Mouse (Mus musculus) kidney, postnatal 0 days (tissue): Measurements from ENCODE around the gene Aspscr1. TPM values are rescaled to one million over a fixed set of nuclear protein-coding genes. Genes with fewer than 3 reads are reported as not detected.
A peak's percentile ranks its signal among the peaks of the same experiment; 100 is the strongest.
"Not testable (repeated sequence)": the region's sequence is repeated elsewhere in the genome, so short reads cannot be mapped to it uniquely, and the experiment has no call there.

Experiments
- ATAC-seq: fragments of 200-750 bp; cut with Nextera tagmentation; replicated peaks from 2 replicates; pipeline ENCODE4 v1.8.0; 2017; ENCODE audit warnings: low read depth, moderate number of reproducible peaks, moderate TSS enrichment, moderate library complexity; ENCODE audit not compliant: low FRiP score
- DNase-seq: peaks from one replicate; pipeline ENCODE4 v3.0.0-alpha.2; 2016; ENCODE audit warnings: low spot score
- H3K27ac ChIP-seq: fragments of 300-500 bp; sonication (generic); 2 replicates; pipeline ENCODE4 v1.5.1; 2014; ENCODE audit warnings: mild to moderate bottlenecking
- H3K27me3 ChIP-seq: fragments of 300-500 bp; sonication (generic); 2 replicates; pipeline ENCODE4 v1.6.1; 2014; ENCODE audit warnings: low read length, mixed read lengths; ENCODE audit not compliant: insufficient read depth
- H3K36me3 ChIP-seq: fragments of 300-500 bp; sonication (generic); 2 replicates; pipeline ENCODE4 v1.6.1; 2014; ENCODE audit warnings: low read length, mixed read lengths; ENCODE audit not compliant: insufficient read depth
- H3K4me1 ChIP-seq: fragments of 300-500 bp; sonication (generic); replicated peaks from 2 replicates; pipeline ENCODE4 v1.6.1; 2014; ENCODE audit warnings: antibody characterized with exemption, low read length, mixed read lengths; ENCODE audit not compliant: insufficient read depth
- H3K4me2 ChIP-seq: fragments of 300-500 bp; sonication (generic); 2 replicates; pipeline ENCODE4 v1.6.1; 2014; ENCODE audit warnings: mild to moderate bottlenecking, low read length, moderate library complexity, mixed read lengths
- H3K4me3 ChIP-seq: fragments of 300-500 bp; sonication (generic); replicated peaks from 2 replicates; pipeline ENCODE4 v1.5.1; 2014; ENCODE audit warnings: low read depth, low read length
- H3K9ac ChIP-seq: fragments of 300-500 bp; sonication (generic); 2 replicates; pipeline ENCODE4 v1.6.1; 2014; ENCODE audit warnings: low read depth, low read length
- H3K9me3 ChIP-seq: fragments of 300-500 bp; sonication (generic); replicated peaks from 2 replicates; pipeline ENCODE4 v1.6.1; 2016; ENCODE audit warnings: low read length, inconsistent platforms, mixed read lengths
- CTCF ChIP-seq: IDR thresholded peaks from 2 replicates; pipeline ENCODE4 v1.5.1; 2016; ENCODE audit warnings: antibody characterized with exemption, low read depth, mild to moderate bottlenecking, moderate library complexity
- WGBS: fragments of 180-500 bp; shearing (Covaris S2); extraction: QIAGEN DNeasy Blood & Tissue Kit; methylation state at CpG from one replicate; pipeline ENCODE4 v1.1.7; 2014; 5-methylcytosine and 5-hydroxymethylcytosine counted together
- polyA plus RNA-seq: library from polyadenylated mRNA; unstranded; fragments of >200 nt; fragmentation: Nextera tagmentation; extraction: Ambion mirVana; gene quantifications from 2 replicates; pipeline ENCODE4 v1.2.1, GENCODE M21; 2015

Gene Aspscr1
- polyA plus RNA-seq, 1 experiment from 2014 or later = 122 TPM

DNA sequence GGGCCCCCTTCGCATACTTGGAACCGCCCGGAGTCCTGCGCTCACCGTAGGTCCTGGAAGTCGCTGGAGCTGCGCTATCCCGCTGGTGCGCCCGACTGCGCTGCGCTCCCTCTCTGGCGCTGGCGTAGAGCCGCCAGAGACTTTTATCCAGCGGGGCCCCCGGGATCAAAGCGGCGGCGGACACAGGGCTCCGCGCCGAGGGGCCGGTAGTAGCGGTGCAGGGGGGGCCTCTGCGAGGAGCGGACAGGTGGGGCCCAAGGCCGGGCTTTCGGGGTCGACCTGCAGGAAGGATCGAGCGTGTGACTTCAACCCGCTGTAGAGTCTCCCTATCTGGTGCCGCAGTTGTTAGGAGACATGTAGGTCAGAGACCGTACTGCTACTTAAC is 11.7 kb upstream of the Aspscr1 start, which contains the start of gene Notum:
Gene Notum, minus strand, starts transcription at position 100 of the 385 bp plus-strand sequence.
- Histone ChIP-seq H3K9ac (peak within 1 kb of the TSS; percentile 52), H3K4me3 (peak within 1 kb of the TSS; percentile 47), H3K4me2 (peak within 1 kb of the TSS; percentile 71), H3K4me1 (peaks cover 4% of the 10 kb centered on the region; the same call in 1 of the 2 replicates), H3K9me3 (no peaks in the 10 kb centered on the region), H3K27ac (no peak within 1 kb of the TSS), H3K27me3 (peaks cover 32% of the 10 kb centered on the region), H3K36me3 (no peaks in the 10 kb centered on the region)
- ATAC-seq (peak; percentile 16), DNase-seq (no peak)
- no peak for TF ChIP-seq CTCF
- under 1% methylated on average over 35 of the region's 35 CpGs for WGBS

- no peak overlapping the region for H3K27ac ChIP-seq
- ATAC-seq = no peak
- WGBS = 65% methylated on average over 6 of the region's 6 CpGs
- no peak overlapping the region for H3K9ac ChIP-seq
- H3K9me3 ChIP-seq = no peaks in the 10 kb centered on the region
- peaks cover 4% of the 10 kb centered on the region; the same call in 1 of the 2 replicates for H3K4me1 ChIP-seq
- DNase-seq = no peak
- no peak for TF ChIP-seq CTCF
- H3K36me3 ChIP-seq = no peaks in the 10 kb centered on the region
- H3K27me3 ChIP-seq = peaks cover 32% of the 10 kb centered on the region
- no peak overlapping the region for H3K4me3 ChIP-seq
- no peak overlapping the region for H3K4me2 ChIP-seq
Observed at GRCm38 (mm10) chr11:120662759-120663158, 10.0 kb upstream of the Aspscr1 start.

- 94% methylated on average over 5 of the region's 5 CpGs for WGBS
- Histone ChIP-seq H3K27me3 (peaks cover 32% of the 10 kb centered on the region), H3K27ac (no peak overlapping the region), H3K36me3 (no peaks in the 10 kb centered on the region), H3K4me2 (no peak overlapping the region), H3K9me3 (no peaks in the 10 kb centered on the region), H3K4me1 (peaks cover 4% of the 10 kb centered on the region; the same call in 1 of the 2 replicates), H3K9ac (no peak overlapping the region), H3K4me3 (no peak overlapping the region)
- ATAC-seq = no peak
- no peak for TF ChIP-seq CTCF
- DNase-seq = no peak
Observed at GRCm38 (mm10) chr11:120663714-120664113, 9.1 kb upstream of the Aspscr1 start.

DNA sequence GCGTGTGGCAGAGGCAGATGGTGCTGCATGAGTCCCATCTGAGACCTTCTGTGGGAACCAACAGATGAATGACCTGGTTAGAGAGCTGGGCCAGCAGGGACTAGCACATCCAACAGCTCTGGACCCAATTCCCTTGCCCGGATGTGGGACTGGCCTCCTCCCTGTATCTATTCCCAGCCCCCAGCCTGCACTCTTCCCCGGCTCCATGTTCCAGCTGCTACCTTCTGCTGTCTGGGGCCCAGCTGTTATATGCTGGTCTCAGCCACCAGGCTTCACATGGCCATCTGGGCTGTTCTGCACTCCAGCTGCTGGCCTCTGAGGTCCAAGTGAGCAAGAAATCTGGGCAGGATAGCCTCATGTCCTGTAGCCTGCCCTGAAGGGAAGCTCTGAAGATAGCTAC is 7.4 kb upstream of the Aspscr1 start:
- Histone ChIP-seq H3K4me3 (no peak overlapping the region), H3K4me2 (no peak overlapping the region), H3K27ac (no peak overlapping the region), H3K9me3 (no peaks in the 10 kb centered on the region), H3K4me1 (peaks cover 4% of the 10 kb centered on the region; the same call in 1 of the 2 replicates), H3K9ac (no peak overlapping the region), H3K36me3 (no peaks in the 10 kb centered on the region), H3K27me3 (peaks cover 18% of the 10 kb centered on the region)
- whole genome bisulfite sequencing = 85% methylated on average over 3 of the region's 3 CpGs
- DNase-seq = peak; percentile 25
- TF ChIP-seq CTCF = no peak
- no peak for ATAC-seq

- Histone ChIP-seq H3K4me3 (no peak overlapping the region), H3K36me3 (no peaks in the 10 kb centered on the region), H3K27me3 (0 out of 2 replicates have a peak, but pooled peaks cover 6% of the 10 kb centered on the region), H3K9ac (no peak overlapping the region), H3K27ac (no peak overlapping the region), H3K9me3 (no peaks in the 10 kb centered on the region), H3K4me1 (no peaks in the 10 kb centered on the region), H3K4me2 (no peak overlapping the region)
- WGBS = 10% methylated on average over 3 of the region's 3 CpGs
- no peak for TF ChIP-seq CTCF
- no peak for ATAC-seq
- DNase-seq = peak; percentile 16
Observed at GRCm38 (mm10) chr11:120666617-120667016, 6.2 kb upstream of the Aspscr1 start.

DNA sequence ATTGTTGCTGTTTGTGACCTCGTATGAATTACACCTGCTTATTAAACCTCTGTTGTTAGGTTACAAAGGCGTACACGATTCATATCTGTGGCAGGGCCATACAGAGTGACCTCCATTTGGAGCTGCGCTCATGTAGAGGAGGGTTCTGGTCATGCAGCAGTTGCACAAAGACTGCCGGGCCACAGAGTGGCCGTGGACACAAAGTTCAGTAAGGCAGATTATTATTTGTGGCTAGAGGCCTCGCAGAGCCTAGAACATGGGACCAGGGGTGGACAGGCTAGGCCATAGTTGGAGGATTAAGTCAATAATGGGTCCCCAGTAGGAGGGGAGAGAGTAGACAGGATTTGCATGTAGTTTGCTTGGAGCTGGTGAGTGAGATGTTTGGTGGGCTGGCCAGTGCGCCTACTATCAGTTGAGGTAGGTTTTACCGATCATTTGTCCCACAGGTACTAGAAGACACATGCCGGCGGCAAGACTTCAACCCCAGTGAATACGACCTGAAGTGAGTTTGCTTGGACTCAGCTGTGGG is 885 bp downstream of the Aspscr1 start:
- no peaks in the 10 kb centered on the region for H3K9me3 ChIP-seq
- 34% methylated on average over 12 of the region's 12 CpGs for WGBS
- no peak for TF ChIP-seq CTCF

GRCm38 (mm10) chr11:120675875-120676274 is 3.1 kb downstream of the Aspscr1 start:
- WGBS = 81% methylated on average over 4 of the region's 5 CpGs
- not testable (repeated sequence) for H3K4me1 ChIP-seq

More for the DNA sequence above, 885 bp downstream of the Aspscr1 start:
- peaks cover 9% of the 10 kb centered on the region; the same call in 1 of the 2 replicates for H3K36me3 ChIP-seq
- no peak for DNase-seq
- H3K4me2 ChIP-seq = peak overlapping the region; percentile 80
- peak overlapping the region; percentile 77 for H3K4me3 ChIP-seq
- no peaks in the 10 kb centered on the region for H3K4me1 ChIP-seq
- H3K9ac ChIP-seq = peak overlapping the region; percentile 87
- peak overlapping the region; percentile 89 for H3K27ac ChIP-seq
- ATAC-seq = peak; percentile 17
- no peaks in the 10 kb centered on the region for H3K27me3 ChIP-seq

More at GRCm38 (mm10) chr11:120675875-120676274, 3.1 kb downstream of the Aspscr1 start:
- H3K4me2 ChIP-seq, H3K4me3 ChIP-seq, DNase-seq, H3K9me3 ChIP-seq, H3K9ac ChIP-seq, ATAC-seq, H3K27ac ChIP-seq, H3K27me3 ChIP-seq: not testable (repeated sequence)
- H3K36me3 ChIP-seq = peaks cover 13% of the 10 kb centered on the region; the same call in 1 of the 2 replicates
